Mouse (Mus musculus): Measurements from ENCODE around the gene Pthlh. TPM values are rescaled to one million over a fixed set of nuclear protein-coding genes. Genes with fewer than 3 reads are reported as not detected.
"Not testable (repeated sequence)": the region's sequence is repeated elsewhere in the genome, so short reads cannot be mapped to it uniquely, and the experiment has no call there.

Pthlh gene
- 2.6 and 3.1 TPM in 2 replicates for polyA plus RNA-seq (2014; fragmentation: Nextera tagmentation; extraction: Ambion mirVana)

GRCm38 (mm10) chr6:147263587-147264565, at the start of gene Pthlh:
Gene Pthlh, minus strand, starts transcription at chr6:147264183.
- H3K4me3 ChIP-seq (ENCODE audit: low read depth, low read length): peak within 1 kb of the TSS; percentile 46
- no peaks in the 10 kb centered on the region for H3K36me3 ChIP-seq (ENCODE audit: control insufficient read depth, insufficient read depth, low read length)
- WGBS: under 1% methylated on average over 68 of the region's 68 CpGs
- no peaks in the 10 kb centered on the region for H3K9me3 ChIP-seq (ENCODE audit: control insufficient read depth, low read length)
- ATAC-seq (replicated peaks; ENCODE audit: low FRiP score) (peak; percentile 85), DNase-seq (ENCODE audit: low spot score) (peak; percentile 80)
- H3K9ac ChIP-seq (ENCODE audit: low read length): peak within 1 kb of the TSS; percentile 47
- peak within 1 kb of the TSS; percentile 96 for H3K4me2 ChIP-seq (ENCODE audit: low read depth, low read length, severe bottlenecking)
- H3K27ac ChIP-seq (ENCODE audit: low read depth, low read length): no peak within 1 kb of the TSS
- peaks cover 33% of the 10 kb centered on the region for H3K27me3 ChIP-seq (ENCODE audit: control insufficient read depth, insufficient read depth, low read length)
- H3K4me1 ChIP-seq (replicated peaks; ENCODE audit: control insufficient read depth, insufficient read depth, low read length): peaks cover 2% of the 10 kb centered on the region; the same call in 1 of the 2 replicates

GRCm38 (mm10) chr6:147313331-147313730, 49.3 kb upstream of the Pthlh start:
- H3K4me1 ChIP-seq (replicated peaks; ENCODE audit: control insufficient read depth, insufficient read depth, low read length): no peaks in the 10 kb centered on the region
- H3K9ac ChIP-seq (ENCODE audit: low read length): no peak overlapping the region
- H3K36me3 ChIP-seq (ENCODE audit: control insufficient read depth, insufficient read depth, low read length): no peaks in the 10 kb centered on the region
- no peaks in the 10 kb centered on the region for H3K27me3 ChIP-seq (ENCODE audit: control insufficient read depth, insufficient read depth, low read length)
- no peaks in the 10 kb centered on the region for H3K9me3 ChIP-seq (ENCODE audit: control insufficient read depth, low read length)
- H3K4me2 ChIP-seq (ENCODE audit: low read depth, low read length, severe bottlenecking): no peak overlapping the region
- ATAC-seq (replicated peaks; ENCODE audit: low FRiP score) (no peak), DNase-seq (ENCODE audit: low spot score) (no peak)
- H3K4me3 ChIP-seq (ENCODE audit: low read depth, low read length): no peak overlapping the region
- no peak overlapping the region for H3K27ac ChIP-seq (ENCODE audit: low read depth, low read length)

GRCm38 (mm10) chr6:147310435-147310978, 46.5 kb upstream of the Pthlh start:
- Histone ChIP-seq H3K27me3 (ENCODE audit: control insufficient read depth, insufficient read depth, low read length) (no peaks in the 10 kb centered on the region), H3K9ac (ENCODE audit: low read length) (no peak overlapping the region), H3K27ac (ENCODE audit: low read depth, low read length) (no peak overlapping the region), H3K9me3 (ENCODE audit: control insufficient read depth, low read length) (no peaks in the 10 kb centered on the region; the same call in 1 of the 2 replicates), H3K4me3 (ENCODE audit: low read depth, low read length) (no peak overlapping the region), H3K4me1 (replicated peaks; ENCODE audit: control insufficient read depth, insufficient read depth, low read length) (no peaks in the 10 kb centered on the region), H3K36me3 (ENCODE audit: control insufficient read depth, insufficient read depth, low read length) (no peaks in the 10 kb centered on the region), H3K4me2 (ENCODE audit: low read depth, low read length, severe bottlenecking) (no peak overlapping the region)
- 85% methylated on average over 7 of the region's 7 CpGs for WGBS
- DNase-seq (ENCODE audit: low spot score) (no peak), ATAC-seq (replicated peaks; ENCODE audit: low FRiP score) (no peak)

GRCm38 (mm10) chr6:147310035-147310434, 46.1 kb upstream of the Pthlh start:
- no peak overlapping the region for H3K4me2 ChIP-seq (ENCODE audit: low read depth, low read length, severe bottlenecking)
- ATAC-seq (replicated peaks; ENCODE audit: low FRiP score) (no peak), DNase-seq (ENCODE audit: low spot score) (no peak)
- H3K36me3 ChIP-seq (ENCODE audit: control insufficient read depth, insufficient read depth, low read length): no peaks in the 10 kb centered on the region
- no peaks in the 10 kb centered on the region for H3K4me1 ChIP-seq (replicated peaks; ENCODE audit: control insufficient read depth, insufficient read depth, low read length)
- no peak overlapping the region for H3K9ac ChIP-seq (ENCODE audit: low read length)
- 84% methylated on average over 4 of the region's 4 CpGs for WGBS
- no peak overlapping the region for H3K4me3 ChIP-seq (ENCODE audit: low read depth, low read length)
- no peaks in the 10 kb centered on the region; the same call in 1 of the 2 replicates for H3K9me3 ChIP-seq (ENCODE audit: control insufficient read depth, low read length)
- no peaks in the 10 kb centered on the region for H3K27me3 ChIP-seq (ENCODE audit: control insufficient read depth, insufficient read depth, low read length)
- no peak overlapping the region for H3K27ac ChIP-seq (ENCODE audit: low read depth, low read length)

- H3K27ac ChIP-seq (ENCODE audit: low read depth, low read length); H3K4me3 ChIP-seq (ENCODE audit: low read depth, low read length); ATAC-seq (replicated peaks; ENCODE audit: low FRiP score); H3K27me3 ChIP-seq (ENCODE audit: control insufficient read depth, insufficient read depth, low read length); DNase-seq (ENCODE audit: low spot score); H3K36me3 ChIP-seq (ENCODE audit: control insufficient read depth, insufficient read depth, low read length); H3K4me1 ChIP-seq (replicated peaks; ENCODE audit: control insufficient read depth, insufficient read depth, low read length); H3K4me2 ChIP-seq (ENCODE audit: low read depth, low read length, severe bottlenecking); H3K9ac ChIP-seq (ENCODE audit: low read length); H3K9me3 ChIP-seq (ENCODE audit: control insufficient read depth, low read length): not testable (repeated sequence)
- 74% methylated on average over 4 of the region's 9 CpGs for WGBS
These were observed 40.3 kb upstream of the Pthlh start for GRCm38 (mm10) chr6:147304236-147304635.

GRCm38 (mm10) chr6:147299607-147300006, 35.6 kb upstream of the Pthlh start:
- 85% methylated on average over 5 of the region's 5 CpGs for WGBS
- H3K4me1 ChIP-seq (replicated peaks; ENCODE audit: control insufficient read depth, insufficient read depth, low read length): no peaks in the 10 kb centered on the region
- H3K4me3 ChIP-seq (ENCODE audit: low read depth, low read length): no peak overlapping the region
- ATAC-seq (replicated peaks; ENCODE audit: low FRiP score) (no peak), DNase-seq (ENCODE audit: low spot score) (no peak)
- no peaks in the 10 kb centered on the region for H3K36me3 ChIP-seq (ENCODE audit: control insufficient read depth, insufficient read depth, low read length)
- H3K9me3 ChIP-seq (ENCODE audit: control insufficient read depth, low read length): no peaks in the 10 kb centered on the region
- no peaks in the 10 kb centered on the region for H3K27me3 ChIP-seq (ENCODE audit: control insufficient read depth, insufficient read depth, low read length)
- no peak overlapping the region for H3K27ac ChIP-seq (ENCODE audit: low read depth, low read length)
- H3K4me2 ChIP-seq (ENCODE audit: low read depth, low read length, severe bottlenecking): no peak overlapping the region
- no peak overlapping the region for H3K9ac ChIP-seq (ENCODE audit: low read length)

GRCm38 (mm10) chr6:147279309-147279708, 15.3 kb upstream of the Pthlh start:
- 51% methylated on average over 5 of the region's 5 CpGs for WGBS
- Histone ChIP-seq H3K27me3 (ENCODE audit: control insufficient read depth, insufficient read depth, low read length) (no peaks in the 10 kb centered on the region), H3K9me3 (ENCODE audit: control insufficient read depth, low read length) (no peaks in the 10 kb centered on the region), H3K4me1 (replicated peaks; ENCODE audit: control insufficient read depth, insufficient read depth, low read length) (no peaks in the 10 kb centered on the region), H3K9ac (ENCODE audit: low read length) (no peak overlapping the region), H3K36me3 (ENCODE audit: control insufficient read depth, insufficient read depth, low read length) (no peaks in the 10 kb centered on the region), H3K4me3 (ENCODE audit: low read depth, low read length) (no peak overlapping the region), H3K4me2 (ENCODE audit: low read depth, low read length, severe bottlenecking) (no peak overlapping the region), H3K27ac (ENCODE audit: low read depth, low read length) (no peak overlapping the region)
- ATAC-seq (replicated peaks; ENCODE audit: low FRiP score) (no peak), DNase-seq (ENCODE audit: low spot score) (no peak)

- H3K4me1 ChIP-seq (replicated peaks; ENCODE audit: control insufficient read depth, insufficient read depth, low read length): peaks cover 2% of the 10 kb centered on the region; the same call in 1 of the 2 replicates
- WGBS: 3% methylated on average over 19 of the region's 19 CpGs
- H3K36me3 ChIP-seq (ENCODE audit: control insufficient read depth, insufficient read depth, low read length): no peaks in the 10 kb centered on the region
- no peaks in the 10 kb centered on the region for H3K9me3 ChIP-seq (ENCODE audit: control insufficient read depth, low read length)
- H3K9ac ChIP-seq (ENCODE audit: low read length): no peak overlapping the region
- H3K4me2 ChIP-seq (ENCODE audit: low read depth, low read length, severe bottlenecking): no peak overlapping the region
- peaks cover 21% of the 10 kb centered on the region for H3K27me3 ChIP-seq (ENCODE audit: control insufficient read depth, insufficient read depth, low read length)
- H3K27ac ChIP-seq (ENCODE audit: low read depth, low read length): no peak overlapping the region
- peak; percentile 61 for DNase-seq (ENCODE audit: low spot score)
- H3K4me3 ChIP-seq (ENCODE audit: low read depth, low read length): no peak overlapping the region
- no peak for ATAC-seq (replicated peaks; ENCODE audit: low FRiP score)
These were observed 4.3 kb upstream of the Pthlh start for GRCm38 (mm10) chr6:147268143-147268790.

Measured in forebrain, embryonic 11.5 days (tissue).